Mouse (Mus musculus): ENCODE data around the gene Abcb8. TPM values are rescaled to one million over a fixed set of nuclear protein-coding genes. Genes with fewer than 3 reads are reported as not detected.

The Abcb8 gene
- total RNA-seq, 2 experiments from 2014 or later, result 37.0 to 39.8 TPM

- TF ChIP-seq CTCF (IDR thresholded peaks at IDR 0.05), result no peak
- no peak overlapping the region for H3K4me3 ChIP-seq
- no peak for DNase-seq
- intact Hi-C loops (cut with DNase I), result no loop called here
- H3K27ac ChIP-seq, result no peak overlapping the region
These were observed 18.7 kb upstream of the Abcb8 start for GRCm38 (mm10) chr5:24374666-24375328.

- no peak for DNase-seq
- no peak for TF ChIP-seq CTCF (IDR thresholded peaks at IDR 0.05)
- Histone ChIP-seq H3K27ac (no peak overlapping the region), H3K4me3 (no peak overlapping the region)
- intact Hi-C loops (cut with DNase I), result no loop called here
These were observed 14.8 kb upstream of the Abcb8 start for GRCm38 (mm10) chr5:24378700-24379099.

- no peak for DNase-seq
- TF ChIP-seq CTCF (IDR thresholded peaks at IDR 0.05), result no peak
- Histone ChIP-seq H3K4me3 (no peak overlapping the region), H3K27ac (no peak overlapping the region)
- intact Hi-C loops (cut with DNase I), result no loop called here
These were observed 14.0 kb upstream of the Abcb8 start for GRCm38 (mm10) chr5:24379501-24379900.

- DNase-seq, result no peak
- Histone ChIP-seq H3K27ac (no peak overlapping the region), H3K4me3 (no peak overlapping the region)
- intact Hi-C loops (cut with DNase I), result no loop called here
- no peak for TF ChIP-seq CTCF (IDR thresholded peaks at IDR 0.05)
These were observed 13.0 kb upstream of the Abcb8 start for GRCm38 (mm10) chr5:24380499-24380898.

GRCm38 (mm10) chr5:24381486-24381885 is 12.0 kb upstream of the Abcb8 start:
- Histone ChIP-seq H3K27ac (no peak overlapping the region), H3K4me3 (no peak overlapping the region)
- DNase-seq, result no peak
- intact Hi-C loops (cut with DNase I), result no loop called here
- no peak for TF ChIP-seq CTCF (IDR thresholded peaks at IDR 0.05)

- DNase-seq, result no peak
- intact Hi-C loops (cut with DNase I), result no loop called here
- no peak overlapping the region for H3K4me3 ChIP-seq
- H3K27ac ChIP-seq, result no peak overlapping the region
- no peak for TF ChIP-seq CTCF (IDR thresholded peaks at IDR 0.05)
These were observed 11.5 kb upstream of the Abcb8 start for GRCm38 (mm10) chr5:24381988-24382387.

GRCm38 (mm10) chr5:24383026-24383859 is 10.2 kb upstream of the Abcb8 start:
- Histone ChIP-seq H3K4me3 (peak overlapping the region; percentile 72), H3K27ac (peak overlapping the region; percentile 85)
- intact Hi-C loops (cut with DNase I), result no loop called here
- peak; percentile 49 for TF ChIP-seq CTCF (IDR thresholded peaks at IDR 0.05)
- DNase-seq, result peak; percentile 92

- DNase-seq, result no peak
These were observed 9.1 kb upstream of the Abcb8 start for GRCm38 (mm10) chr5:24384407-24384806.

GRCm38 (mm10) chr5:24385374-24385773 is 8.1 kb upstream of the Abcb8 start:
- H3K4me3 ChIP-seq, result no peak overlapping the region
- intact Hi-C loops (cut with DNase I), result no loop called here
- no peak for TF ChIP-seq CTCF (IDR thresholded peaks at IDR 0.05)
- H3K27ac ChIP-seq, result peak overlapping the region; percentile 71
- DNase-seq, result no peak

More at GRCm38 (mm10) chr5:24384407-24384806, 9.1 kb upstream of the Abcb8 start:
- no peak for TF ChIP-seq CTCF (IDR thresholded peaks at IDR 0.05)
- Histone ChIP-seq H3K4me3 (peak overlapping the region; percentile 72), H3K27ac (peak overlapping the region; percentile 85)
- intact Hi-C loops (cut with DNase I), result no loop called here

GRCm38 (mm10) chr5:24385887-24386550 is 7.4 kb upstream of the Abcb8 start:
- DNase-seq, result no peak

GRCm38 (mm10) chr5:24387264-24388241 is 5.9 kb upstream of the Abcb8 start:
- DNase-seq, result peak; percentile 87
- TF ChIP-seq CTCF (IDR thresholded peaks at IDR 0.05), result no peak
- intact Hi-C loops (cut with DNase I), result no loop called here
- peak overlapping the region; percentile 73 for H3K4me3 ChIP-seq
- peak overlapping the region; percentile 67 for H3K27ac ChIP-seq

More at GRCm38 (mm10) chr5:24385887-24386550, 7.4 kb upstream of the Abcb8 start:
- no peak for TF ChIP-seq CTCF (IDR thresholded peaks at IDR 0.05)
- Histone ChIP-seq H3K27ac (no peak overlapping the region), H3K4me3 (no peak overlapping the region)
- intact Hi-C loops (cut with DNase I), result no loop called here

Data from gastrocnemius, adult 2 months (tissue).